Mouse (Mus musculus): ENCODE data around the gene Galnt12.

Gene Galnt12

DNA sequence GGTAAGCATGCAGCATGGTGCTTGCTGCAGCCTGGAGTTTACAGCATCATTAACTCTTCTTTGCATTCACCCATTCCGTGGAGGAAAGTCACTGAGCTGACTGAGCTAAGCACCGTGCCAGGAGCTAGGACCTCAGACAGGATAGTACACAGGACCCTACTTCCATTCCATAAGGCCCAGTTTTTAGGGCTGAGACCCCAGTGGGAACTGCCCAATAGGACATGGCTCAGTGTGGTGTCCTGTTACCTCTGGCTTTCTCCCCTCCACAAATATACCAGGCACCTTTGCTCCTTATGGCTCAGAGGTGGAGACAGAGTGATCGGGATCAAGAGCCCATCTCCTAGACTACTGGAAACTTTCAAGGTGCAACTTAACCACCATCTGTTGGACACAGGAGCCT lies 59.1 kb downstream of the Galnt12 start:
- no peak for ATAC-seq (ENCODE audit: low TSS enrichment)

DNA sequence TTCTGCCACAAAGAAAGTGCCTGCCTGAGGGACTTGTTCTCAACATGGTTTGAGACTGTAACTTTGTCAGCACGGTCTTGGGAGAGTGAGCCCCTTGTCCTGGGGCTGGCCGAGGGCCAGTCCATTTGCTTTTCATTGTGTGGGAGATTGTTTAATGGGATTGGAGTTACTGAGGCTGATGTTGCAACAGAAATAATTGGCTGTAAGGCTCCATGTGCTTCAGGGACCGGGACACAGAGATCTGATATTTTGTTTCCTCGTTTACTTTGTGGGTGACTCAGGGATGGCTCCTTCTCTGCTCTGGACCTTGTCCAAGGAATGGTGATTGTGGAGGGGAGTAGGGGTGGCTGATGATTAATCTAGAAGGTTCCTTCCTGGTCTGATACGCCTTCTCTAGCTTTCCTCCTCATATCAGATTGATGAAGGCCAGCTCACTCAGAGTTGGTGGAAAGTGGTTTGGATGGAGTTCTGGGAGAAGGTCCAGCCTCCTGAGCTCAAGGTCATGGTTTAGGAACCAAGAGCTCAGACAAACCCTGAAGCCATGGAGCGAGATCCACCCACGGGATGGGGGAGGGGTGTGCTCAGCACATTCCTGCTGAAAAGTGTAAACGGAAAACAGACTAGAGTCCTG lies 60.0 kb downstream of the Galnt12 start:
- no peak for ATAC-seq (ENCODE audit: low TSS enrichment)

DNA sequence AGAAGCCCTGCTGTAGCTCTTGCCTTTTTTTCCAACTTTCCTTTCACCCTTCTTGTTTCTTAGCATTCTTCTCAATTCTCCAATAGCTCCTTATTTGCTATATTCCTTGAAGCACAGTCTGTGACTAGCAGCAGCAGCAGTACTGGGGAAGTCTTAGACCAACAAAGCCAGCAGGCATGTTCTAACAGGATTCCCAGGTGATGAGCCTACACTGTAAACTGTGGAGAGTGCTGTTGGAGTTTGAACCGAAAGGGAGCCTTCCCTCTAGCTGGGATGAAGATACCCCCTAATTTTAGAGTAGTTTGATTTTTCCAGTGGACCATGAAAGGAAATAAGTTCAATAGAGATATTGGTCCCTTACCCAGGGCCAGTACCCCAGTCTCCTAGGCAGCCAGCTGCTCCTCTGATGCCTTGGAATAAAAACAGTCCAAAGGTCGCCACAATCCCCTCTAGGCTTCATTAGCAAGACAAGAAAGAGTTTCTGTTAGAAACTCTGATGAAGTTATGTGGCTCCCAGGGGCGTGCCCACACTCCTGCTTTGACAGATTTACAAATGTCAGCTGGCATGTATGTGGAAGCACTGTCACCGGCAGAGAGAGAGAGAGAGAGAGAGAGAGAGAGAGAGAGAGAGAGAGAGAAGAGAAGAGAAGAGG lies 69.5 kb downstream of the Galnt12 start:
- ATAC-seq (ENCODE audit: low TSS enrichment) = no peak

DNA sequence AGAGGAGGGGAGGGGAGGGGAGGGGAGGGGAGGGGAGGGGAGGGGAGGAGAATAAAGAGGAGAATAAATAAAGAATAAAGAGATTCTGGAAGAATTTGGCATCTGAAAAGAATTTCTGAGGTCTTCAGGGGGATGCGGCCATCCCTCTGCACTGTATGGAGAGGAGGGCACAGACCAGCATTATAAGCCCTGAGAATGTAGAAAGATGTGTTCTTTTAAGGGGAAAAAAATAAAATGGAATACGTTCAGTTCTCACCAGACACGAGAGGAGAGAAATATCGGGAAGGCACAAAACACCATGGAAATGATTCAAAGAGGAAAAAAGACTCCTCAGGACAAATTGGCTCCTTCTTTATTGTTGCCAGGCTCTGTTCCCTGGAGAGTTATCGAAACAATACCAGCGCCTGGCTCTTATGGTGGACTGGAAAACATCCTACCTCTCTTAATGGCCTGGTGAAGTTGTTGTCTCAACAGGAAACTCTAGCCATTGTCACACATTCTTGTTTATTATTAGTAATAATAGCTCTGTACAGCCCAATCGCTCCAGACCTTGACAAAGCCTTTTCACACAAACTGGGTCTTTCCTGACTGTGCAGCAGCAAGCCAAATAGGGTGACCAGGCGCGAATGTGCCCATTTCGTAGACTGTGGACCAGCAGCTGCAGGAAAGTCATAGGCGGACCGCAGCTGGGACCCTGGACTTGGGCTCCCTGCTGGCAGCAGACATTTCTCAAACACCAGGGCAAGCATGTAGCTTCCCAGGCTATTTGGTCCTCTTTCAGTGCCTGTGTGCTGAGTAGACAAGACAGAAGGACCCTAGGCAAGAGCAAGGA lies 70.3 kb downstream of the Galnt12 start:
- no peak for ATAC-seq (ENCODE audit: low TSS enrichment)

DNA sequence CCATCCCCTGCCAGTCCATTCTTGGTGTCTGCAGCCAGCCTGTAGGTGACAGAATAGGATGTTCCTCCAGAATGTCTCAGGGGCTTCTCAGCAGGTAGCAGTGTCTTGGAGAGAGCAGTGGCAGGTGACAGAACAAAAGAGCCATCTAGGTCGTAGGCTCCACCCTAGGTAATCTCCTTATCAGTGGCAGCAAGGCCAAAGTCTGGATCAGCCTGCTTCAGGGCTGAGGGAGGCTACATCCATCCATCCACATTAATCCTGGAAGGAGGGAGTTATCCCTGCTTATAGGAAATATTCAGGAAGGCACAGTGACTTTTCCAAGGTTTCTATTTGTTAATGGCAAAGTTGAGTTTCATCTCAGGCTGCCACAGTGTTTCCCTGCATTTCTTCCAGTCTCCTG lies 80.6 kb downstream of the Galnt12 start:
- no peak for ATAC-seq (ENCODE audit: low TSS enrichment)

Measured in frontal cortex, adult (tissue).